Mouse (Mus musculus) MEL (cell line): Measurements from ENCODE around the gene Zfp653. TPM values are rescaled to one million over a fixed set of nuclear protein-coding genes. Genes with fewer than 3 reads are reported as not detected.

Experiments used
- DNase-seq: peaks from one replicate; pipeline ENCODE4 v3.0.0; 2011; ENCODE audit warnings: low read depth, low spot score
- H3K27ac ChIP-seq: 2 replicates; pipeline ENCODE4 v1.5.1; 2012; ENCODE audit warnings: low read depth, mild to moderate bottlenecking, control low read depth, low read length, moderate library complexity; ENCODE audit not compliant: control insufficient read depth
- H3K27me3 ChIP-seq, 2 experiments: fragments of 150-350 bp in 1 of 2; sonication (generic) in 1 of 2; 2 replicates each; pipeline ENCODE4 v1.6.1; 2012; ENCODE audit warnings: low read length in 2 of 2, mild to moderate bottlenecking in 2 of 2, improper control_type of control experiment in 1 of 2, moderate library complexity in 1 of 2; ENCODE audit not compliant: insufficient read depth in 2 of 2, control insufficient read depth in 1 of 2
- H3K36me3 ChIP-seq, 2 experiments: 2 replicates each; pipeline ENCODE4 v1.6.1; 2012 to 2014; ENCODE audit warnings: low read length in 2 of 2, improper control_type of control experiment in 1 of 2, inconsistent platforms in 1 of 2, mild to moderate bottlenecking in 1 of 2; ENCODE audit not compliant: insufficient read depth in 2 of 2, control insufficient read depth in 1 of 2
- H3K4me1 ChIP-seq, 2 experiments: fragments of 150-350 bp in 1 of 2; sonication (generic) in 1 of 2; 2 replicates each; pipeline ENCODE4 v1.6.1; 2012; ENCODE audit warnings: low read length in 2 of 2, improper control_type of control experiment in 1 of 2, mild to moderate bottlenecking in 1 of 2; ENCODE audit not compliant: insufficient read depth in 2 of 2, control insufficient read depth in 1 of 2
- H3K4me3 ChIP-seq, 2 experiments: fragments of 150-350 bp in 1 of 2; sonication (generic) in 1 of 2; 2 replicates each; pipeline ENCODE4 v1.5.1; 2012; ENCODE audit warnings: low read depth in 2 of 2, low read length in 2 of 2, mild to moderate bottlenecking in 2 of 2, moderate library complexity in 2 of 2, control low read depth in 1 of 2, improper control_type of control experiment in 1 of 2; ENCODE audit not compliant: control insufficient read depth in 1 of 2, insufficient read depth in 1 of 2
- H3K79me2 ChIP-seq: 2 replicates; pipeline ENCODE4 v1.6.1; 2012; ENCODE audit warnings: mild to moderate bottlenecking, low read length, moderate library complexity; ENCODE audit not compliant: control insufficient read depth, poor library complexity, insufficient read depth
- H3K9ac ChIP-seq: 2 replicates; pipeline ENCODE4 v1.6.1; 2012; ENCODE audit warnings: low read depth, mild to moderate bottlenecking, control low read depth, low read length, moderate library complexity; ENCODE audit not compliant: control insufficient read depth, poor library complexity, severe bottlenecking
- H3K9me3 ChIP-seq: fragments of 150-350 bp; sonication (generic); replicated peaks from 2 replicates; pipeline ENCODE4 v1.6.1; 2012; ENCODE audit warnings: mild to moderate bottlenecking, low read length, improper control_type of control experiment, moderate library complexity; ENCODE audit not compliant: insufficient read depth
- CTCF ChIP-seq, 3 experiments: IDR thresholded peaks in 2 of 3; conservative IDR thresholded peaks in 1 of 3; 2 replicates each; pipeline ENCODE4 v1.5.1; 2011 to 2012; ENCODE audit warnings: low read length in 3 of 3, low read depth in 2 of 3, mild to moderate bottlenecking in 2 of 3, improper control_type of control experiment in 1 of 3, inconsistent platforms in 1 of 3, mixed read lengths in 1 of 3, moderate library complexity in 1 of 3; ENCODE audit not compliant: control insufficient read depth in 1 of 3, insufficient read depth in 1 of 3, poor library complexity in 1 of 3, severe bottlenecking in 1 of 3
- ELF1 ChIP-seq: IDR thresholded peaks from 2 replicates; pipeline ENCODE4 v1.6.1; 2014; ENCODE audit warnings: low read depth, mild to moderate bottlenecking, inconsistent platforms, low read length, improper control_type of control experiment, moderate library complexity
- EP300 ChIP-seq, 2 experiments: IDR thresholded peaks; 2 replicates each; pipeline ENCODE4 v1.6.1; 2011; ENCODE audit warnings: improper control_type of control experiment in 2 of 2, low read length in 2 of 2, low read depth in 1 of 2, mild to moderate bottlenecking in 1 of 2
- ETS1 ChIP-seq: IDR thresholded peaks from 2 replicates; pipeline ENCODE4 v1.6.1; 2012; ENCODE audit warnings: low read depth, mild to moderate bottlenecking, inconsistent platforms, low read length, improper control_type of control experiment, moderate library complexity
- GATA1 ChIP-seq: IDR thresholded peaks from 2 replicates; pipeline ENCODE4 v1.6.1; 2011; ENCODE audit warnings: low read depth, low read length, improper control_type of control experiment
- HCFC1 ChIP-seq: IDR thresholded peaks from 2 replicates; pipeline ENCODE4 v1.6.1; 2012; ENCODE audit warnings: low read depth, mild to moderate bottlenecking, inconsistent platforms, low read length, improper control_type of control experiment, moderate library complexity
- KAT2A ChIP-seq: conservative IDR thresholded peaks from 2 replicates; pipeline ENCODE4 v1.6.1; 2012; ENCODE audit warnings: low read depth, low read length, improper control_type of control experiment, inconsistent platforms
- MAX ChIP-seq: IDR thresholded peaks from 2 replicates; pipeline ENCODE4 v1.6.1; 2011; ENCODE audit warnings: low read length, improper control_type of control experiment
- MAZ ChIP-seq: IDR thresholded peaks from 2 replicates; pipeline ENCODE4 v1.6.1; 2012; ENCODE audit warnings: low read depth, mild to moderate bottlenecking, inconsistent platforms, low read length, improper control_type of control experiment
- MXI1 ChIP-seq: IDR thresholded peaks from 2 replicates; pipeline ENCODE4 v1.6.1; 2011; ENCODE audit warnings: mild to moderate bottlenecking, low read depth, low read length, improper control_type of control experiment
- MYB ChIP-seq: IDR thresholded peaks from 2 replicates; pipeline ENCODE4 v1.6.1; 2011; ENCODE audit warnings: mild to moderate bottlenecking, low read depth, low read length, improper control_type of control experiment
- MYC ChIP-seq: IDR thresholded peaks from 2 replicates; pipeline ENCODE4 v1.6.1; 2011; ENCODE audit warnings: low read depth, mild to moderate bottlenecking, low read length, improper control_type of control experiment, moderate library complexity
- NRF1 ChIP-seq: IDR thresholded peaks from 2 replicates; pipeline ENCODE4 v1.6.1; 2014; ENCODE audit warnings: low read depth, mild to moderate bottlenecking, inconsistent platforms, low read length, improper control_type of control experiment, moderate library complexity; ENCODE audit not compliant: poor library complexity, insufficient read depth, severe bottlenecking
- POLR2AphosphoS2 ChIP-seq: IDR thresholded peaks from 2 replicates; pipeline ENCODE4 v1.6.1; 2011; ENCODE audit warnings: low read length, improper control_type of control experiment
- RAD21 ChIP-seq: IDR thresholded peaks from 2 replicates; pipeline ENCODE4 v1.6.1; 2011; ENCODE audit warnings: mild to moderate bottlenecking, low read depth, low read length, improper control_type of control experiment
- SIN3A ChIP-seq: IDR thresholded peaks from 2 replicates; pipeline ENCODE4 v1.6.1; 2012; ENCODE audit warnings: low read length, improper control_type of control experiment, inconsistent platforms
- TAL1 ChIP-seq: IDR thresholded peaks from 2 replicates; pipeline ENCODE4 v1.6.1; 2012; ENCODE audit warnings: mild to moderate bottlenecking, inconsistent platforms, low read length, moderate library complexity, mixed read lengths
- UBTF ChIP-seq: IDR thresholded peaks from 2 replicates; pipeline ENCODE4 v1.6.1; 2012; ENCODE audit warnings: low read depth, mild to moderate bottlenecking, inconsistent platforms, low read length, improper control_type of control experiment, moderate library complexity, borderline replicate concordance; ENCODE audit not compliant: insufficient read depth
- USF1 ChIP-seq: IDR thresholded peaks from 2 replicates; pipeline ENCODE4 v1.6.1; 2014; ENCODE audit warnings: low read depth, mild to moderate bottlenecking, inconsistent platforms, low read length, improper control_type of control experiment, moderate library complexity
- USF2 ChIP-seq, 2 experiments: IDR thresholded peaks; 2 replicates each; pipeline ENCODE4 v1.6.1; 2011 to 2012; ENCODE audit warnings: improper control_type of control experiment in 2 of 2, low read length in 2 of 2, borderline replicate concordance in 1 of 2, inconsistent platforms in 1 of 2, low read depth in 1 of 2, mild to moderate bottlenecking in 1 of 2; ENCODE audit not compliant: insufficient read depth in 1 of 2
- ZMIZ1 ChIP-seq: IDR thresholded peaks from 2 replicates; pipeline ENCODE4 v1.6.1; 2012; ENCODE audit warnings: low read depth, mild to moderate bottlenecking, inconsistent platforms, low read length, improper control_type of control experiment, moderate library complexity
- ZNF384 ChIP-seq: IDR thresholded peaks from 2 replicates; pipeline ENCODE4 v1.6.1; 2012; ENCODE audit warnings: low read depth, mild to moderate bottlenecking, inconsistent platforms, low read length, improper control_type of control experiment
- polyA plus RNA-seq, 2 experiments: library from polyadenylated mRNA; stranded (reverse) in 1 of 2; unstranded in 1 of 2; fragments of >175 nt in 1 of 2; fragments of >200 nt in 1 of 2; gene quantifications; 2 replicates each; pipeline versions ENCODE4 v1.2.1 to v1.2.4; 2012; ENCODE audit warnings: low replicate concordance in 2 of 2, low read depth in 1 of 2; ENCODE audit not compliant: insufficient read length in 2 of 2, insufficient read depth in 1 of 2, missing spikeins in 1 of 2
- total RNA-seq: library from RNA; depleted of rRNA; stranded (reverse); fragments of 300-350 nt; gene quantifications from 2 replicates; pipeline ENCODE4 v1.2.3, GENCODE M21; 2012

Gene Zfp653
- total and polyA plus RNA-seq, 3 experiments: 19.2 to 40.4 TPM; not detected in 1

- TF ChIP-seq MYC: peak; percentile 53; the same call in 1 of the 2 replicates
- TF ChIP-seq SIN3A: peak; percentile 99
- TF ChIP-seq ZMIZ1: peak; percentile 97
- peak in 1 of 2 experiments; percentile 39; a peak in 2 of 4 replicates for TF ChIP-seq EP300 (IDR thresholded peaks at IDR 0.05; ENCODE audit: low read depth in 1 of 2, low read length in 2 of 2)
- no peak for TF ChIP-seq RAD21
These were observed at the start of gene Zfp653, which contains the start of gene Gm49318 (continued) for GRCm38 (mm10) chr9:22070791-22071573.

- Histone ChIP-seq H3K79me2 (peaks cover 13% of the 10 kb centered on the region), H3K9me3 (no peaks in the 10 kb centered on the region), H3K27me3 (no peaks in the 10 kb centered on the region), H3K4me3 (no peak overlapping the region), H3K27ac (no peak overlapping the region), H3K4me1 (peaks cover 20 to 53% of the 10 kb centered on the region in 2 experiments), H3K9ac (no peak overlapping the region), H3K36me3 (peaks cover 0 to 35% of the 10 kb centered on the region in 2 experiments; a peak in 2 of 4 replicates)
- DNase-seq: peak; percentile 76
- TF ChIP-seq RAD21: no peak
- no peak for TF ChIP-seq EP300 (IDR thresholded peaks at IDR 0.05; ENCODE audit: low read depth in 1 of 2, low read length in 2 of 2)
- no peak for TF ChIP-seq ETS1
- no peak for TF ChIP-seq POLR2AphosphoS2
- TF ChIP-seq TAL1: no peak
- no peak for TF ChIP-seq MYB
- no peak for TF ChIP-seq NRF1
- TF ChIP-seq ZNF384: no peak
- no peak for TF ChIP-seq MAZ
- no peak for TF ChIP-seq ELF1
- TF ChIP-seq USF2 (IDR thresholded peaks at IDR 0.05; ENCODE audit: borderline replicate concordance in 1 of 2, insufficient read depth in 1 of 2, low read depth in 1 of 2, low read length in 2 of 2): no peak
- no peak for TF ChIP-seq HCFC1
- TF ChIP-seq MAX: peak; percentile 49
- TF ChIP-seq UBTF: no peak
- peak; percentile 62; the same call in 1 of the 2 replicates for TF ChIP-seq USF1
- TF ChIP-seq KAT2A: no peak
- TF ChIP-seq GATA1: no peak
- peak; percentile 39; the same call in 1 of the 2 replicates for TF ChIP-seq MYC
- TF ChIP-seq MXI1: peak; percentile 18; the same call in 1 of the 2 replicates
- no peak for TF ChIP-seq CTCF (IDR thresholded peaks at IDR 0.05 in 2 of 3, conservative IDR thresholded peaks at IDR 0.05 in 1 of 3; ENCODE audit: control insufficient read depth in 1 of 3, insufficient read depth in 1 of 3, low read depth in 2 of 3, low read length in 3 of 3, poor library complexity in 1 of 3, severe bottlenecking in 1 of 3)
These were observed 48.4 kb upstream of the Zfp653 start for GRCm38 (mm10) chr9:22119543-22119942.
